Mouse (Mus musculus) adrenal gland, postnatal 14 days (tissue): ENCODE results near the gene Fmnl2. TPM values are rescaled to one million over a fixed set of nuclear protein-coding genes. Genes with fewer than 3 reads are reported as not detected.

Experiments used
- DNase-seq: peaks from one replicate; pipeline ENCODE4 v3.0.0; 2021; ENCODE audit warnings: mixed read lengths
- total RNA-seq: library from RNA; stranded (reverse); gene quantifications from 2 replicates; pipeline ENCODE4 v1.2.3, GENCODE M21; 2021

The Fmnl2 gene
- total RNA-seq, 1 experiment from 2014 or later = 15.6 TPM

- DNase-seq = no peak
These were observed 129.4 kb downstream of the Fmnl2 start for GRCm38 (mm10) chr2:52987035-52987434.

DNA sequence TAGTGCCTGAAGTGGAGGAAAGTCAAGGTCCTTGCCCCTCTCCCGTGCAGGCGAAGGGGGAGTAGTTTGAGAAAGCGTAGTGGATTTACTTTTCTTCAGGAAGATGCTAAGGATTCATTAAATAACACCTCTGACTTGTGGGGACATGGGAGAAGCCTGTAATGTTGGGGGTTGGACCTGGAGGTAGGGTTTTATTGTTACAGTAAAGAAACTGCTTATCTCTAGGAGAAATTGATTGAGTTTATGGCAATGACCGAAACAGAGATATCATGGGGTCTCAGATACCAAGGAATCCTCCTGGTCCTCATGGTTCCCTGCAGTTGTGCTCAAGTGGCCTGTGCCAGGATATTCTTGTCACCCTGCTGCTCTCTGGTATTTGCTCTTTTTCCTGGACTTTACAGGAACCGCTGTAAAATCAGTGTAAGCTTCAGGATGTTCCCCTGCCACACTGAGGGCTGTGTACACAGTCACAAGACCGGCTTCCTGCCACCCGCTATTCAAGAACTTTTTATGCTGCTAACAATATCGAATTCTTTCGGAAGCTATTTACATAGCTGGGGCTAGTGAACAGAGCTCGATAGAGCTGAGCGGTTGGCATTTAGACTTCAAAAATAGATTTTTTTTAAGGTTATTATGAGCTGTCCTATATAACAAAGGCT is 130.1 kb downstream of the Fmnl2 start:
- peak; percentile 31 for DNase-seq

- no peak for DNase-seq
These were observed 131.7 kb downstream of the Fmnl2 start for GRCm38 (mm10) chr2:52989316-52989715.

DNA sequence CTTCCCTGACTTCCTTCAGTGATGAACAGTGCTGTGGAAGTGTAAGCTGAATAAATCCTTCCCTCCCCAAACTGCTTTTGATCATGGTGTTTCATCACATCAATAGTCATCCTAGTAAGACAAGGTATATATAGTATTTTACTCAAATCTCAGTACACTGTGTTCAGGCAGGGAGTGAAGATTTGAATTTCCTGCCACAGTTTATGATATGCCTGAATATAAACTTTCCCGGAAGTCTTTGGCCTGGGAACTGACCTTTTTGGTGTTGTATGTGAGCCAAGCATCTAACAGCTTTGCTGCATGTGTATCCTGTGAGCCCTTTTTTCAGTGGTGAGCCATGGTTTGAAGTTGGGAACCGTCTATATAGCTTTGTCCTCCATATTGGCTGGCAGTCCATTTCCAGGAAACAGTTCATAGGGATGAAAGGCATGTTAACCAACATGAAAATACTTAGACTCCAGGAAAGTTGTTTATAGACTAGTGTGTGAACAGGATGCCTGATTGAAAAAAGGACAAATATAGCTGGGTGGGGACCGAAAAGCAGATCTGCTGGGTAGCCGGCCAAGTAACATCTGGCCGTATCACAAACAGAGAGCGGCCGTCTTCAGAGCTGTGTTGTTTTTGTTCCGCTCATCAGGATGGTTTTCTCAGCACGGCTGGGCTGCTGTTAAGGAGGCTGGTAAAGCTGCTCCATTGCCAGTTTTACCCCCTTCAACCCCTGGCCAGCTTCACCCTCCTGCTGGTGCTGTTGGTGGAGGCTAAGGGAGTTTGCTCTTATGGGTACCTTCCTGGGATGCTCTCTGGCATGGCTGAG is 133.4 kb downstream of the Fmnl2 start:
- DNase-seq = no peak

- no peak for DNase-seq
These were observed 134.1 kb downstream of the Fmnl2 start for GRCm38 (mm10) chr2:52991688-52992194.

GRCm38 (mm10) chr2:52993241-52993640 is 135.6 kb downstream of the Fmnl2 start:
- no peak for DNase-seq

DNA sequence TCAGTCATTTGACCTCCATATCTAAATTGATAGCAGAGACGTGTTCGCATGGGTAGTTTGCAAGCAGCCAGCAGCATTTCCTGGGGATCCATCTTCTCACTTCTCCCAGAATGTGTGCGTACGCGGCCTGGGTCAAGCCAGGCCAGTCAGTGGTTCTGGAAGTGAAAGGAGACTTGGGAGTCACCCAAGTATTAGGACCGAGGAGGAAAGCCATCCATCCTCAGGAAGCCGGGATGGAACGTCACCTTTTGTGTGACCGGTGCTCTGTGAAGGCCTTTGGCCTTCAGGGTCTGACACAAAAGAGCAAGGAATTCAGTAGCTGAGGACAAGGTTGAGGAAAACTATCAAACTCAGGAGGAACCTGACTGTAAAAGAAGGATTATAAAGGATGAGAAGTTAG is 136.9 kb downstream of the Fmnl2 start:
- DNase-seq = peak; percentile 41

GRCm38 (mm10) chr2:52997955-52998750 is 140.5 kb downstream of the Fmnl2 start:
- DNase-seq = no peak

- peak; percentile 46 for DNase-seq
These were observed 141.9 kb downstream of the Fmnl2 start for GRCm38 (mm10) chr2:52999524-52999969.

GRCm38 (mm10) chr2:53000446-53000845 is 142.8 kb downstream of the Fmnl2 start:
- DNase-seq = peak; percentile 31

DNA sequence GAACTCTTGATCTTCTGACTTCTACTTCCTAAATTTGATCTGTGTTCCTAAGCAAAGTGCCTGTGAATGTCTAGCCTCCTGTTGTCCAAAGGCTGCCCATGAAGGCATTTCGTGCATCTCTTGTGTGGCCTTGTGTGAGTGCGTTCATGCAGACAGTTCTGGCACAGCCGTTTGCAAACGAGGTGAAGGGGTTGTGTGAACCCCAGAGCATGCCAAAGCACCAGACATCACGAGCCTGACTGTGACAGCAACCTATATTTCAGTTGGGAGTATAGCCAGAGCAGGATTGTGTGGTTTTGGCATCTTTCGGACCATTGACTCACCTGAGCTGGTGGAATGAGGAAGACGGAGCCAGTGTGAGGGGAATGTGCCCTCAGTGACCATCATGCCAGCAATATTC is 148.5 kb downstream of the Fmnl2 start:
- no peak for DNase-seq

DNA sequence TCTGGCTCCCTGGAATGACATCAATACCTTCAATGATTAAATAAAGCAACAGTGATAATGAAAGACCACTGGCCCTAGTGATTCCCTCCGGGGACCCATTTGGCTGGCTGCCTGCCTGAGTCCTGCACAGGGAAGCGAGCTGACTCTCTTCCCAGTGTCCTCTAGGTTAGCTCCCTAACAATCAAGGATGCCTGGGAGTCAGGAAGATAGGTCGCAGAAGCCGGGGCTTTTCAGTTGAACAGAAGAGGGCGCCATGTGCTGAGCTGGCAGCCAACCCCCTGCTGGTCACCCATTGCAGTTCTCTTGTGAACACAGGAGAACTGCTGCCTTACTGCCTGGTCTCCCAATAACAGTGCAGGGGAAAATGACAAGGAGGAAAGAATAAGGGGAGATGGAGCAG is 149.5 kb downstream of the Fmnl2 start:
- DNase-seq = peak; percentile 85

DNA sequence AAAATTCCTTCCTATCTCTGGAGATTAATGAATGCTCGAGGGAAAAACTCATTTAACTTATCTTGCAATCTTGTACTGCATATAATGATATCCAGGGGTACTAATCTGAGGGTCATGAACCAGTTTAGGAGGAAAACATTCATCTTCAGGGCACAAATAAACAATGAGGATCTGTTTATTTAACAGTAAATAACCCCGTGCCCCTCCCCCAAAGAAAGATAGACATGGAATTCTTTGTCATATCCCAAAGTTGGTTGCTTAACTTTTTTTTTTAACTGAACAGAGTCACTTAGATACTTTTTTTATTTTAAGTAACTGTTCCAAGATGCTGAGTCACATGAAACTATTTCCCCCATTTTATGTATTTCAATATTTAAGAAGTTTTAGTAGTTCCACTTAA is 155.4 kb downstream of the Fmnl2 start:
- no peak for DNase-seq

- DNase-seq = no peak
These were observed 156.8 kb downstream of the Fmnl2 start for GRCm38 (mm10) chr2:53014451-53014850.

- no peak for DNase-seq
These were observed 165.3 kb downstream of the Fmnl2 start for GRCm38 (mm10) chr2:53022982-53023381.

- DNase-seq = no peak
These were observed 168.6 kb downstream of the Fmnl2 start for GRCm38 (mm10) chr2:53026056-53026769.

DNA sequence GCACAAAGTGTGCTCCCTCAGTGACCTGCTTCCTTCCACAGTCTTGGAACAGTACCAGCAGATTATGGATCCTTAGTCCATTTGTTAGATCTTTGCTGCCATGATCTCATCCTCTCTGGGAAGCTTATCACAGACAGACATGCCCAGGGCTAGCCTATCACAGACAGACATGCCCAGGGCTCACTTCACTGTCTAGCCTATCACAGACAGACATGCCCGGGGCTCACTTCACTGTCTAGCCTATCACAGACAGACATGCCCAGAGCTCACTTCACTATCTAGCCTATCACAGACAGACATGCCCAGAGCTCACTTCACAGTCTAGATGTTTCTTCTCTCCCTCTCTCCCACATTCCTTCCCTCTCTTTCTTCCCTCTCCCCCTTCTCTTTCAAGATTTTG is 171.2 kb downstream of the Fmnl2 start:
- no peak for DNase-seq

DNA sequence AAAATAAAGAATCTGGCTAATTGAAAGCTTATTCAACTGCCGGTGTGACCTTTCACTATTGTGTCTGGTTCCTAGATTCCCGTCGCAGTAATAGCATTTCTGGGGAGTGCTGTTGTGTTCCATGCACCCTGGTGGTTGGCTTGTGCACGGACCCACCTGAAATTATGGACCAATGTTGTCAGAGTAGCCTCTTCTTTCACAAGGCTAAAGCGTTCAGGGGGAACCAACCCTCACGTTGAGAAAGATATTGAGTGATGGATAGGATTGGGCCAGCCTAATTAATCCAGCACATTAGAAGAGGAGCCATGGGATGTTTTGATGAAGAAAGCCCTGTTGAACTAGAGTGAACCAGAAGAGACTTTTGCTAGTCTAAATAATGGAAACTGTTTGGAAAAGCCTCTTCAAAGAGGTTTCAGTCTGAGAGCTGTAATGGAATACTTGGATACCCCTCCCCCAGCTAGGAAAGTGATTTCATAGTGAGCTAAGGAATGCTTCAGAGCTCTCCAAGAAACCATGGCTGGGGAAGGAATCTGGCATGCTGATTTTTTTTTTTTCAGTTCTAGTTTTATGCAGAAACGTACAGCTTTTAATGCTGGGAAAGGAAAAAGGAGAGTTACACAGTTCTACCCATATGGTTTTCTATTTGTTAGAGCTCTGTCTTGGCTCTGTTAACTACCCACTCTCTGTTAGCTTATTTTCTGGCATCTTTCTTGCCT is 172.2 kb downstream of the Fmnl2 start:
- DNase-seq = no peak

- no peak for DNase-seq
These were observed 172.8 kb downstream of the Fmnl2 start for GRCm38 (mm10) chr2:53030432-53030826.

- no peak for DNase-seq
These were observed 180.6 kb downstream of the Fmnl2 start for GRCm38 (mm10) chr2:53038253-53038652.

DNA sequence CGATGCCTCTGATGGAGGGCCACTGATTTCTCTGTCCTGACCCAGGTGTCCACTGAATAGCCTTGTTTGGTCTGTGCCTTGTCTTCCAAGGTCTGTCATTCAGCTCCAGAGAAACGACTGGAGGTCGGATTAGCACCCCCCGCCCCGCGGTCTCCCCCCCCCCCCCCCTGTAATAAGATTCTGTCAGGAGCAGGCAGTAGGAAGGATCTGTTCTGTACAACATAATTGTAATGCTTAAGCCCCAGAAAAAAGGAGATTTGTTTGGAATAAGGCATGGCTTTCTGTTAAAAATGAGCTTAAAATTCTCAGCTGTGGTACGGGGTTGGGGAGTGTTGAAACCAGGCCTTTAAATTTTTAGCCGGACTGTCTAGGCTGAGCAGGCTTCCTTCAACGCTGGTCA is 181.1 kb downstream of the Fmnl2 start:
- DNase-seq = no peak
